Mouse (Mus musculus) 3T3-L1 (cell line): Measurements from ENCODE around the gene Cabcoco1.
A peak's percentile ranks its signal among the peaks of the same experiment; 100 is the strongest.

Experiments used
- DNase-seq: peaks from one replicate; pipeline ENCODE4 v3.0.0-alpha.2; 2015; ENCODE audit warnings: low read depth, low spot score

Cabcoco1 gene

GRCm38 (mm10) chr10:68507741-68508140 is 34.0 kb downstream of the Cabcoco1 start:
- DNase-seq, result no peak

- no peak for DNase-seq
Observed at GRCm38 (mm10) chr10:68506242-68506641, 35.5 kb downstream of the Cabcoco1 start.

GRCm38 (mm10) chr10:68504586-68505152 is 37.0 kb downstream of the Cabcoco1 start:
- no peak for DNase-seq

- no peak for DNase-seq
Observed at GRCm38 (mm10) chr10:68501067-68501466, 40.6 kb downstream of the Cabcoco1 start.

GRCm38 (mm10) chr10:68495246-68495645 is 46.5 kb downstream of the Cabcoco1 start:
- DNase-seq, result no peak

- peak; percentile 59 for DNase-seq
Observed at GRCm38 (mm10) chr10:68491557-68491956, 50.1 kb downstream of the Cabcoco1 start.

GRCm38 (mm10) chr10:68490781-68491180 is 50.9 kb downstream of the Cabcoco1 start:
- no peak for DNase-seq

GRCm38 (mm10) chr10:68472799-68473198 is 68.9 kb downstream of the Cabcoco1 start:
- DNase-seq, result no peak

GRCm38 (mm10) chr10:68465737-68466327 is 75.9 kb downstream of the Cabcoco1 start:
- DNase-seq, result no peak

- DNase-seq, result peak; percentile 88
Observed at GRCm38 (mm10) chr10:68464943-68465342, 76.8 kb downstream of the Cabcoco1 start.

GRCm38 (mm10) chr10:68459784-68460183 is 81.9 kb downstream of the Cabcoco1 start:
- no peak for DNase-seq

- no peak for DNase-seq
Observed at GRCm38 (mm10) chr10:68457019-68457418, 84.7 kb downstream of the Cabcoco1 start.

- peak; percentile 25 for DNase-seq
Observed at GRCm38 (mm10) chr10:68454541-68454940, 87.2 kb downstream of the Cabcoco1 start.

GRCm38 (mm10) chr10:68446797-68447125 is 94.9 kb downstream of the Cabcoco1 start:
- DNase-seq, result peak; percentile 39

- no peak for DNase-seq
Observed at GRCm38 (mm10) chr10:68445876-68446796, 95.6 kb downstream of the Cabcoco1 start.

GRCm38 (mm10) chr10:68445244-68445811 is 96.4 kb downstream of the Cabcoco1 start:
- DNase-seq, result no peak

GRCm38 (mm10) chr10:68444361-68445114 is 97.2 kb downstream of the Cabcoco1 start:
- DNase-seq, result no peak

GRCm38 (mm10) chr10:68443132-68443531 is 98.6 kb downstream of the Cabcoco1 start:
- DNase-seq, result no peak

- peak; percentile 2 for DNase-seq
Observed at GRCm38 (mm10) chr10:68442713-68443112, 99.0 kb downstream of the Cabcoco1 start.

GRCm38 (mm10) chr10:68441931-68442662 is 99.6 kb downstream of the Cabcoco1 start:
- DNase-seq, result peak; percentile 2

- peak; percentile 8 for DNase-seq
Observed at GRCm38 (mm10) chr10:68440515-68440914, 101.2 kb downstream of the Cabcoco1 start.
